Mouse (Mus musculus) liver, embryonic 14.5 days (tissue): ENCODE data around the gene Stx5a.

ENCODE experiments used
- CTCF ChIP-seq: IDR thresholded peaks from 2 replicates; pipeline ENCODE4 v1.5.1; 2016; ENCODE audit warnings: antibody characterized with exemption, low read depth, control low read depth
- EP300 ChIP-seq: IDR thresholded peaks from 2 replicates; pipeline ENCODE4 v1.6.1; 2016; ENCODE audit warnings: antibody characterized with exemption, low read depth

- TF ChIP-seq EP300 (no peak), CTCF (0 out of 2 replicates have a peak, but pooled peaks have one; percentile 9)
These were observed 38.8 kb upstream of the Stx5a start for GRCm38 (mm10) chr19:8702458-8702857.
